Mouse (Mus musculus) myocyte (in vitro differentiated cells): ENCODE results near the gene Myo1e.

Source experiments
- CEBPB ChIP-seq: IDR thresholded peaks from 2 replicates; pipeline ENCODE4 v1.6.1; 2011; ENCODE audit warnings: mild to moderate bottlenecking, moderate library complexity; ENCODE audit not compliant: poor library complexity, insufficient read depth, severe bottlenecking
- E2F4 ChIP-seq: IDR thresholded peaks from one replicate; pipeline ENCODE4 v1.6.1; 2011; ENCODE audit warnings: mild to moderate bottlenecking, control low read depth, moderate library complexity; ENCODE audit not compliant: insufficient read depth
- MAX ChIP-seq: IDR thresholded peaks from one replicate; pipeline ENCODE4 v1.6.1; 2011; ENCODE audit warnings: low read depth, mild to moderate bottlenecking, control low read depth
- MYOD1 ChIP-seq, 3 experiments: IDR thresholded peaks; one replicate each; pipeline ENCODE4 v1.6.1; 2011; ENCODE audit warnings: control low read depth in 2 of 3, low read depth in 2 of 3, mild to moderate bottlenecking in 2 of 3, moderate library complexity in 1 of 3; ENCODE audit not compliant: insufficient read length in 2 of 3, control insufficient read depth in 1 of 3
- MYOG ChIP-seq, 3 experiments: IDR thresholded peaks; one replicate each; pipeline ENCODE4 v1.6.1; 2011; ENCODE audit warnings: control low read depth in 2 of 3, low read depth in 2 of 3, mild to moderate bottlenecking in 2 of 3; ENCODE audit not compliant: insufficient read length in 2 of 3, control insufficient read depth in 1 of 3, insufficient read depth in 1 of 3
- POLR2A ChIP-seq: IDR thresholded peaks from one replicate; pipeline ENCODE4 v1.6.1; 2011; ENCODE audit warnings: low read depth, mild to moderate bottlenecking, control low read depth, moderate library complexity; ENCODE audit not compliant: insufficient read length
- POLR2AphosphoS2 ChIP-seq: IDR thresholded peaks from one replicate; pipeline ENCODE4 v1.6.1; 2011; ENCODE audit warnings: low read depth, control low read depth; ENCODE audit not compliant: insufficient read length
- REST ChIP-seq: IDR thresholded peaks from one replicate; pipeline ENCODE4 v1.6.1; 2011; ENCODE audit warnings: mild to moderate bottlenecking, control low read depth, moderate library complexity; ENCODE audit not compliant: insufficient read depth, insufficient read length
- SRF ChIP-seq: IDR thresholded peaks from one replicate; pipeline ENCODE4 v1.6.1; 2011; ENCODE audit warnings: low read depth; ENCODE audit not compliant: control insufficient read depth, insufficient read length
- TCF12 ChIP-seq: IDR thresholded peaks from one replicate; pipeline ENCODE4 v1.6.1; 2011; ENCODE audit warnings: mild to moderate bottlenecking, control low read depth; ENCODE audit not compliant: poor library complexity, insufficient read depth, severe bottlenecking
- TCF3 ChIP-seq: IDR thresholded peaks from one replicate; pipeline ENCODE4 v1.6.1; 2011; ENCODE audit warnings: low read depth, control low read depth; ENCODE audit not compliant: insufficient read length
- USF1 ChIP-seq: IDR thresholded peaks from one replicate; pipeline ENCODE4 v1.6.1; 2011; ENCODE audit warnings: low read depth, mild to moderate bottlenecking, control low read depth, moderate library complexity

DNA sequence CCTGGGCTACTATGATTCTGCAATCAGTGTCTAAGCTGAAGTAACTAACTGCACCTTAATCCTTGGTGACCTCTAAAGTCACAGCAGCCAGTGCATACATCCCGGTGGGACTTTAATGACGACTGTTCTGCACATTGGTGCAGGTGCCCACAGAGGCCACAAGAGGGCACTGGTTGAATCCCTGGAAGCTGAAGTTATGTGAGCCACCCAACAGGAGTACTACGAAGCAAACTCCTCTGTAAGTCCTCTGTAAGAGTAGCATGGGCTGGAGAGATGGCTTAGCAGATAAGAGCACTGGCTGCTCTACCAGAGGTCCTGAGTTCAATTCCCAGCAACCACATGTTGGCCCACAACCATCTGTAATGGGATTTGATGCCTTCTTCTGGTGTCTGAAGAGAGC lies 209.3 kb downstream of the Myo1e start:
- TF ChIP-seq MYOG (IDR thresholded peaks at IDR 0.05; ENCODE audit: control insufficient read depth in 1 of 3, insufficient read depth in 1 of 3, insufficient read length in 2 of 3, low read depth in 2 of 3) (no peak), POLR2A (no peak), TCF3 (no peak), USF1 (no peak), E2F4 (no peak), MYOD1 (IDR thresholded peaks at IDR 0.05; ENCODE audit: control insufficient read depth in 1 of 3, insufficient read length in 2 of 3, low read depth in 2 of 3) (no peak), POLR2AphosphoS2 (no peak), MAX (no peak), SRF (no peak), TCF12 (no peak), CEBPB (no peak), REST (no peak)
